Mouse (Mus musculus): ENCODE measurements around the gene Rab7b. TPM values are rescaled to one million over a fixed set of nuclear protein-coding genes. Genes with fewer than 3 reads are reported as not detected.

Gene Rab7b
- polyA plus RNA-seq, 1 experiment from 2014 or later, result 1.9 TPM

DNA sequence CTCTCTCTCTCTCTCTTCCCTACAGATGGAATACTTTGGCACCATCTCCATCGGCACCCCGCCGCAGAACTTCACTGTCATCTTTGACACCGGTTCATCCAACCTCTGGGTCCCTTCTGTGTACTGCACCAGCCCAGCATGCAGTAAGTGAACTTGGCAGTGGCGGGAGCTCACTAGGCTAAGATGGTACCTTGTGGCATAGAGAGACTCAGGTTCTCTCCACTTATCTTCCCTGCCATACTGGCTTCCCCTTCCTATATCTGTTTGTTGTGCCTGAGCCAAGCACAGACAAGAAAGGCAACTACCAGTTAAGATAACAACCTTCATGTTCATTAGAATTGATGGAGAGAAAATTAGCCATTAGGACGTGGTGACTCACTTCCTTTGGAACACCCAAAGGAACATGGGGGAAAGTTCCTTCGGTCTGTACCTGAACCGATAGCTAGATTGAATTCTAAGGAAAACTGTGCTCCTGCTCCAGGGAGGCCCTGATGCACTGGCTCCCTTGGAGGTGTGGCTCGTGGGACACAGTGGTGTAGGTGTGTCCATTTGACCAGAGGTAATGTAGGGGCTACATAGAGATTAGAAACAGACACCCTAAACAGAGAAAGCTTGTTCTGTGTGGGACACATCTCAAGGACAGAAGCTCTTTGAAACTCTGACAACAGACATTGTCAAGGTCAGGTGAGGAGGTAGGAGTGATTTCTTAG, 25.1 kb upstream of the Rab7b start:
- Histone ChIP-seq H3K4me3 (no peak overlapping the region), H3K4me2 (no peak overlapping the region), H3K27me3 (replicated peaks) (0 out of 2 replicates have a peak, but pooled peaks cover 6% of the 10 kb centered on the region), H3K36me3 (no peaks in the 10 kb centered on the region), H3K27ac (replicated peaks) (no peak overlapping the region), H3K9me3 (no peaks in the 10 kb centered on the region), H3K4me1 (no peaks in the 10 kb centered on the region), H3K9ac (no peak overlapping the region)
- 74% methylated on average over 9 of the region's 9 CpGs for WGBS
- no peak for ATAC-seq (ENCODE audit: extremely low read depth, insufficient number of reproducible peaks, low FRiP score, low TSS enrichment)

DNA sequence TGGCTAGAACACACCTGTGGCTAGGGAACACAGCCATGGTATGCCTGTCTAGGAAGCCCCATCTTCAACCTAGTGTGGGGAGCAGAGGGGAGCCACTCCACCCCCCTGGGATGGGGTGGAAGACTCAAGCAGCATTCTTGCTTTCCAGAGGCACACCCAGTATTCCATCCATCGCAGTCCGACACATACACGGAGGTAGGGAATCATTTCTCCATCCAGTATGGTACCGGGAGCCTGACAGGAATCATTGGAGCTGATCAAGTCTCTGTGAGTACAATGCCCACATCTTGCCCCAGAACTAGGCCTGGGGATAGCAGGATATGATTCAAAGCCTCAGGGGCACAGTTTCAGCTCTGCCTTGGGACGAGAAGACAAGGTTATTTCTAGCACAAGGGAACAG, 24.4 kb upstream of the Rab7b start:
- no peak for ATAC-seq (ENCODE audit: extremely low read depth, insufficient number of reproducible peaks, low FRiP score, low TSS enrichment)
- no peak overlapping the region for H3K4me3 ChIP-seq
- no peak overlapping the region for H3K4me2 ChIP-seq
- H3K27ac ChIP-seq (replicated peaks), result no peak overlapping the region
- H3K36me3 ChIP-seq, result no peaks in the 10 kb centered on the region
- H3K4me1 ChIP-seq, result no peaks in the 10 kb centered on the region
- no peaks in the 10 kb centered on the region for H3K9me3 ChIP-seq
- WGBS, result 81% methylated on average over 5 of the region's 5 CpGs
- H3K9ac ChIP-seq, result no peak overlapping the region
- H3K27me3 ChIP-seq (replicated peaks), result 0 out of 2 replicates have a peak, but pooled peaks cover 6% of the 10 kb centered on the region

- Histone ChIP-seq H3K27me3 (replicated peaks) (no peaks in the 10 kb centered on the region), H3K4me2 (no peak overlapping the region), H3K4me3 (no peak overlapping the region), H3K4me1 (no peaks in the 10 kb centered on the region), H3K27ac (replicated peaks) (no peak overlapping the region), H3K9ac (no peak overlapping the region), H3K36me3 (no peaks in the 10 kb centered on the region), H3K9me3 (no peaks in the 10 kb centered on the region)
- 72% methylated on average over 1 of the region's 1 CpGs for WGBS
- no peak for ATAC-seq (ENCODE audit: extremely low read depth, insufficient number of reproducible peaks, low FRiP score, low TSS enrichment)
Measured at GRCm38 (mm10) chr1:131665886-131666285, 22.6 kb upstream of the Rab7b start.

GRCm38 (mm10) chr1:131671113-131671512, 17.4 kb upstream of the Rab7b start:
- ATAC-seq (ENCODE audit: extremely low read depth, insufficient number of reproducible peaks, low FRiP score, low TSS enrichment), result no peak
- Histone ChIP-seq H3K4me3 (no peak overlapping the region), H3K27ac (replicated peaks) (no peak overlapping the region), H3K27me3 (replicated peaks) (no peaks in the 10 kb centered on the region), H3K9me3 (no peaks in the 10 kb centered on the region), H3K36me3 (no peaks in the 10 kb centered on the region), H3K4me2 (no peak overlapping the region), H3K9ac (no peak overlapping the region), H3K4me1 (no peaks in the 10 kb centered on the region)
- WGBS, result 78% methylated on average over 8 of the region's 8 CpGs

GRCm38 (mm10) chr1:131672361-131672760, 16.1 kb upstream of the Rab7b start:
- H3K4me1 ChIP-seq, result no peaks in the 10 kb centered on the region
- no peaks in the 10 kb centered on the region for H3K9me3 ChIP-seq
- H3K4me3 ChIP-seq, result no peak overlapping the region
- H3K27me3 ChIP-seq (replicated peaks), result no peaks in the 10 kb centered on the region
- no peak overlapping the region for H3K4me2 ChIP-seq
- 78% methylated on average over 7 of the region's 7 CpGs for WGBS
- no peak overlapping the region for H3K9ac ChIP-seq
- no peak overlapping the region for H3K27ac ChIP-seq (replicated peaks)
- H3K36me3 ChIP-seq, result no peaks in the 10 kb centered on the region
- ATAC-seq (ENCODE audit: extremely low read depth, insufficient number of reproducible peaks, low FRiP score, low TSS enrichment), result no peak

- no peak for ATAC-seq (ENCODE audit: extremely low read depth, insufficient number of reproducible peaks, low FRiP score, low TSS enrichment)
- Histone ChIP-seq H3K36me3 (no peaks in the 10 kb centered on the region), H3K27ac (replicated peaks) (no peak overlapping the region), H3K4me3 (no peak overlapping the region), H3K4me1 (no peaks in the 10 kb centered on the region), H3K4me2 (no peak overlapping the region), H3K9me3 (no peaks in the 10 kb centered on the region), H3K9ac (no peak overlapping the region), H3K27me3 (replicated peaks) (no peaks in the 10 kb centered on the region)
- WGBS, result 58% methylated on average over 5 of the region's 5 CpGs
Measured at GRCm38 (mm10) chr1:131679644-131680043, 8.9 kb upstream of the Rab7b start.

DNA sequence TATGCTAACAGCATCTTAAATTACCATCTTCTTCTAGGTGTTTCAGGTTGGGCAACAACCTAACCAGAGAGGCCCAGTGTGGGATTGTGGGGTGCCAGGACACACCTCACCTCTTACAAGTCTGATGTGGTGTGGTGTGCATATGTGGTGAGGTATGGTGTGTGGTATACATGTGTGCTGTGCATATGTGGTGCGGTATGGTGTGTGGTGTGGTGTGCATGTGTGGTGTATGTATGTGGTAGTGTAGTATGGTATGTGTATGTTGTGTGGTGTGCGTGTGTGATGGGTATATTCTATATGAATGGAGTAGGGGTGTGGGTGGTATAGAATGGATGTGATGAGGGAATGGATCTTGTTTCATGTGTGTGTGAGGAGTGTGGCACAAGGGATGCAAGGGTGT, 756 bp upstream of the Rab7b start:
- Histone ChIP-seq H3K27ac (replicated peaks) (no peak overlapping the region), H3K4me2 (no peak overlapping the region), H3K36me3 (no peaks in the 10 kb centered on the region), H3K9ac (no peak overlapping the region), H3K27me3 (replicated peaks) (no peaks in the 10 kb centered on the region), H3K9me3 (no peaks in the 10 kb centered on the region), H3K4me1 (peaks cover 16% of the 10 kb centered on the region), H3K4me3 (no peak overlapping the region)
- 87% methylated on average over 2 of the region's 2 CpGs for WGBS
- no peak for ATAC-seq (ENCODE audit: extremely low read depth, insufficient number of reproducible peaks, low FRiP score, low TSS enrichment)

- Histone ChIP-seq H3K4me3 (no peak overlapping the region), H3K27me3 (replicated peaks) (no peaks in the 10 kb centered on the region), H3K4me1 (peaks cover 16% of the 10 kb centered on the region), H3K36me3 (no peaks in the 10 kb centered on the region), H3K9ac (no peak overlapping the region), H3K9me3 (no peaks in the 10 kb centered on the region), H3K27ac (replicated peaks) (no peak overlapping the region), H3K4me2 (no peak overlapping the region)
- no peak for ATAC-seq (ENCODE audit: extremely low read depth, insufficient number of reproducible peaks, low FRiP score, low TSS enrichment)
- 71% methylated on average over 3 of the region's 3 CpGs for WGBS
Measured at GRCm38 (mm10) chr1:131689016-131689415, 521 bp downstream of the Rab7b start.

DNA sequence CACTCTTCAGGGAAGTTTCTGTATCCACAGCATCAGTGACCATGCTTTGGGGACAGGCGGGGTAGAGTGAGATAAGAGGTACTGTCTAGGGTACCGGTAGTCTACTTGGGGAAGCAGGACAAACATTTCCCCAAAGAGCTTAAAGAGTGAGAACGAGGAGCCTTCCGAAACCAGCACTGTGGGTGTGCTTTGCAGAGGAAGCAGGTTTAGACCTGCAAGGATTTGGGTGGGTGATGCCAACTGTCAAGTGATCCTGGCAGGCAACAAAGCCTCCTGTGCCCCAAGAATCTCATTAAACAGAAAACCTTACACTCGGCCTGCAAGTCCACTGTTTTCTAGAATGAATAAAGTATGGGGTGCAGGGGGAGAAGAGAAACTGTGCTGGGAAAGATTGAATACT, 1.4 kb downstream of the Rab7b start:
- Histone ChIP-seq H3K9me3 (no peaks in the 10 kb centered on the region), H3K27ac (replicated peaks) (0 out of 2 replicates have a peak overlapping the region, but pooled peaks have one; percentile 32), H3K4me1 (peaks cover 16% of the 10 kb centered on the region), H3K36me3 (no peaks in the 10 kb centered on the region), H3K4me2 (no peak overlapping the region), H3K4me3 (no peak overlapping the region), H3K27me3 (replicated peaks) (no peaks in the 10 kb centered on the region), H3K9ac (peak overlapping the region; percentile 44; the same call in 1 of the 2 replicates)
- WGBS, result 82% methylated on average over 5 of the region's 5 CpGs
- no peak for ATAC-seq (ENCODE audit: extremely low read depth, insufficient number of reproducible peaks, low FRiP score, low TSS enrichment)

GRCm38 (mm10) chr1:131690435-131690834, 1.9 kb downstream of the Rab7b start:
- no peaks in the 10 kb centered on the region for H3K36me3 ChIP-seq
- no peak overlapping the region for H3K4me3 ChIP-seq
- H3K9ac ChIP-seq, result peak overlapping the region; percentile 44; the same call in 1 of the 2 replicates
- 35% methylated on average over 3 of the region's 3 CpGs for WGBS
- no peaks in the 10 kb centered on the region for H3K27me3 ChIP-seq (replicated peaks)
- H3K9me3 ChIP-seq, result no peaks in the 10 kb centered on the region
- 0 out of 2 replicates have a peak overlapping the region, but pooled peaks have one; percentile 32 for H3K27ac ChIP-seq (replicated peaks)
- H3K4me2 ChIP-seq, result no peak overlapping the region
- peaks cover 16% of the 10 kb centered on the region for H3K4me1 ChIP-seq
- ATAC-seq (ENCODE audit: extremely low read depth, insufficient number of reproducible peaks, low FRiP score, low TSS enrichment), result no peak

- Histone ChIP-seq H3K9me3 (no peaks in the 10 kb centered on the region), H3K9ac (no peak overlapping the region), H3K36me3 (no peaks in the 10 kb centered on the region), H3K4me2 (no peak overlapping the region), H3K4me3 (no peak overlapping the region), H3K27ac (replicated peaks) (no peak overlapping the region), H3K27me3 (replicated peaks) (no peaks in the 10 kb centered on the region), H3K4me1 (peaks cover 21% of the 10 kb centered on the region)
- ATAC-seq (ENCODE audit: extremely low read depth, insufficient number of reproducible peaks, low FRiP score, low TSS enrichment), result no peak
Measured at GRCm38 (mm10) chr1:131691356-131691755, 2.9 kb downstream of the Rab7b start.

DNA sequence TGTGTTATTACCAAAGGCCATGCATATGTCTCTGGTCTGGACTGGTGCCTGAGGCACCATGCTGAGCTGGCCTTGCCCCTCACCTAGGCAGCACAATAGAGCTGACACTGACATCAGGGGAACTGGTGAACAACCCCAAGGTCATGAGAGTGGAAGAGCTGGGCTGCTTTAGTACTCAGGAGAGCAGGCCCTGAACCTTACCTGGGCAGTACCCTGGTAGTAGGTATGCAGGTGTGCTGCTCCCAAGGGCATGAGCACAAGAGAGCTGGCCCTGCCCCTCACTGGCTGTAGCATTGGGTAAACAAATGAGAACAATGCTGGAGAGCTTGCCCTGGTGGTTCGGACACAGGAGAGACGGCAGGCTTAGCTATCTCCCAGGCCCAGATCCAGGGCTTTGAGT, 6.8 kb downstream of the Rab7b start:
- no peaks in the 10 kb centered on the region for H3K27me3 ChIP-seq (replicated peaks)
- H3K9ac ChIP-seq, result no peak overlapping the region
- H3K36me3 ChIP-seq, result no peaks in the 10 kb centered on the region
- H3K4me3 ChIP-seq, result no peak overlapping the region
- no peak for ATAC-seq (ENCODE audit: extremely low read depth, insufficient number of reproducible peaks, low FRiP score, low TSS enrichment)
- H3K4me2 ChIP-seq, result no peak overlapping the region
- H3K4me1 ChIP-seq, result peaks cover 25% of the 10 kb centered on the region
- no peak overlapping the region for H3K27ac ChIP-seq (replicated peaks)
- no peaks in the 10 kb centered on the region for H3K9me3 ChIP-seq
- WGBS, result 78% methylated on average over 2 of the region's 2 CpGs

Measured in heart, embryonic 13.5 days (tissue).